Mouse (Mus musculus) lung, postnatal 10 days (tissue): ENCODE measurements around the gene Rnf113a2.

Experiments used
- DNase-seq: peaks from one replicate; pipeline ENCODE4 v3.0.0; 2021

Rnf113a2 gene

DNA sequence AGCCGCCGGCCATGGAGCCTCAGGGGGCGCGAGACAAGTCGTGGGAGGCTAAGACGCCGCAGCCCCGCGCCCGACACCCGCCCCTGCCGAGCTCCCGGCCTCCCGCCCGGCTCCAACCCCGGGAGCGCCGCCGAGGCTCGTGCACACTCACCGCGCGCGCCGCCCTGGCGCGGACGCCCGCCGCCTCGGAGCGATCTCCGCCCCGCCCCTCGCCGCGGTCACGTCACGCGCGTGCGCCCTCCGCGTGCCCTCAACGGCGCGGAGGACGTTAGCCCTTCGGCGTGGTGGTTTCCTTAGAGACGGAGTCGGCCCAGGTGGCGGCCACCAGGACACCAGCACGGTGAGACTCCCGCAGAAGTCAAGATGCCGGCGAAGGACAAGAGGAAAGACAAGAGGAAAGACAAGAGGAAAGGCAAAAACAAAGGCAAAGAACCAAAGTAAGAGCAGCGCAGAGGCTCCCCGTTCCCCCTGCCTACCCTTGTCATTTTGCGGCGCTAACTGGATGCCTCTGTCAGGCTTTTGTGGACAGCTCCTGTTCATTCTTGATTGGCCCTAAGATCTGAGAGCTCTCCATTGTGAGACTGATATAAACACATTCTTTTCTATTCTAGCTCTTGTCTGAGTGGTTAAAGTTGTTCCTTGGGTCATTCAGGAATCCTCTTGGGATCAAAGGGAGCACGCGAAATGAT, 8.0 kb upstream of the Rnf113a2 start, which contains the start of the genes Entpd5 and Bbof1:
TSS of gene Entpd5 (minus strand) at position 211 of the 689 bp plus-strand sequence.
TSS of gene Bbof1 (plus strand) at position 253 of the 689 bp plus-strand sequence.
- DNase-seq, result peak; percentile 93

GRCm38 (mm10) chr12:84417605-84417922, 568 bp downstream of the Rnf113a2 start:
- no peak for DNase-seq

- no peak for DNase-seq
These were observed 7.0 kb downstream of the Rnf113a2 start for GRCm38 (mm10) chr12:84423990-84424389.

DNA sequence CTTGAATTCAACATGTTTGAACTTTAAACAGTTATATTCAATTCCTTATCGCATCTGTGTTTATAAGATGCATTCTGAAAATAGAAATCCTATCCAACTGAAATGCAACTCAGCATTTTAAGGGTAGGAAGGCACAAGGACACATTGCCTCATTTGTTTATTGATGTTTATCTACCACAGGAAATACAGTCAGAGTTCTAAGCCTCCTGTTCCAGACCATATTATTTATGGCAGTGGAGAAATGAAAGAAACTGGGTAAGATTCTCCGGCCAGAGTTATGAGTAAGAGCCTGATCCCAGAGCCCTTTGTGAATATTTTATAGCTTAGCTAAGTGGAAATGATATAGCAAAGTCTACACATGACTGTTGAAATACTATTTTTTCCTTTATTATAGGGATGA, 12.8 kb downstream of the Rnf113a2 start:
- DNase-seq, result no peak

- no peak for DNase-seq
These were observed 21.7 kb downstream of the Rnf113a2 start for GRCm38 (mm10) chr12:84438697-84439096.

DNA sequence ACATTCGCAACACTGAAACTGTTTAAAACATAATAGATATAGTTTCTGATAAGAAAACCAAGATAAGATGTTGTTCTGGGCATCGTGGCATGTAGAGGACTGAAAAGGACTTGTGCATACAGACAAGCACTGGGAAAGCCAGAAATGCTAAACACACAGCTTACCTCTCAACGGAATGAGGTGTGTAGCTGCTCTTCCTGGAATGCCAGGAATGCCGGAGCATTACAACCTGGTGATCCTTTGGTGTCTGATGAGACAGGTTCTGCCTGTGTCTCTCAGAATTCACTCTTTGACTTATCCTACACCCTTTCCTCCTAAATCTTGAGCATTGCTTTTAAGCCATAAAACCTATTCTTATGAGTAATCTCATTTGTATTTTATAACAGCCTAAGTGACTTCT, 25.5 kb downstream of the Rnf113a2 start:
- no peak for DNase-seq

GRCm38 (mm10) chr12:84447386-84447785, 30.4 kb downstream of the Rnf113a2 start:
- DNase-seq, result no peak

DNA sequence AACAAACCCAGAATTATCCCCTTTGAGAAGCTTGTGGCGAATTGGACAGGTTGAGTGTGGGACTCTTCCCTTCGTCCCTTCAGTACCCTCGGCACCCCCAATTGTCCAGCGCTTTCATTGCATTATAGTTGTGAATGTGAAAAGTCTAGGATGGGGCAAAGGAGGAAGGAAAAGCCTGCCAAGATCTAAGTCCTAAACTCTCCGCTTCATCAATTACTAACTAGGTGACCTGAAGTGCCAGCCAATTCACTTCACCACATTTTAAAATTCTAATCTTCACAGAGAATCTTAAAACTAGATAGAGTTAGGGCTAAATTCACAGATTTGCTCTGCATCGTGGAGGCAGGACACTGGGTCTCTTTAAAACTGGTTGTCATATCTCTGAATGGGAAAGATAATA, 31.2 kb downstream of the Rnf113a2 start:
- DNase-seq, result no peak

GRCm38 (mm10) chr12:84449887-84450286, 32.9 kb downstream of the Rnf113a2 start:
- DNase-seq, result peak; percentile 2

DNA sequence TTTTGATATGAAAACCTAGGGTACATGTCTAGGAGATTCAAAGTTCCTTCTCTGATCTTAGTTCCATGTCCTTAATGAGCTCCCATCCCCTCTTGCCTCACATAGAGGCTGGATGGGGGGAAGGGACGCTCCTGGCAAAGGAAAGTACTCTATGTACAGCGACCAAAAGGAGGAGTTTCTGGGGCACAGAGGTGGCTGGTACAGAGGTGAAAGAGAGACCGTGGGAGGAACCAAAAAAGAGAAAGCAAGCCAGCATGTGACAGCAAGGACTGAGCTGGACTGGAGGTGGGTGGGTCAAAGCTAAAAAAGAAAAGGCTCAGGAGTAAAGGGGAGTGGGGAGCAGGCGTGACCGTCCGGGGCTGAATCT, 33.3 kb downstream of the Rnf113a2 start:
- DNase-seq, result peak; percentile 59

DNA sequence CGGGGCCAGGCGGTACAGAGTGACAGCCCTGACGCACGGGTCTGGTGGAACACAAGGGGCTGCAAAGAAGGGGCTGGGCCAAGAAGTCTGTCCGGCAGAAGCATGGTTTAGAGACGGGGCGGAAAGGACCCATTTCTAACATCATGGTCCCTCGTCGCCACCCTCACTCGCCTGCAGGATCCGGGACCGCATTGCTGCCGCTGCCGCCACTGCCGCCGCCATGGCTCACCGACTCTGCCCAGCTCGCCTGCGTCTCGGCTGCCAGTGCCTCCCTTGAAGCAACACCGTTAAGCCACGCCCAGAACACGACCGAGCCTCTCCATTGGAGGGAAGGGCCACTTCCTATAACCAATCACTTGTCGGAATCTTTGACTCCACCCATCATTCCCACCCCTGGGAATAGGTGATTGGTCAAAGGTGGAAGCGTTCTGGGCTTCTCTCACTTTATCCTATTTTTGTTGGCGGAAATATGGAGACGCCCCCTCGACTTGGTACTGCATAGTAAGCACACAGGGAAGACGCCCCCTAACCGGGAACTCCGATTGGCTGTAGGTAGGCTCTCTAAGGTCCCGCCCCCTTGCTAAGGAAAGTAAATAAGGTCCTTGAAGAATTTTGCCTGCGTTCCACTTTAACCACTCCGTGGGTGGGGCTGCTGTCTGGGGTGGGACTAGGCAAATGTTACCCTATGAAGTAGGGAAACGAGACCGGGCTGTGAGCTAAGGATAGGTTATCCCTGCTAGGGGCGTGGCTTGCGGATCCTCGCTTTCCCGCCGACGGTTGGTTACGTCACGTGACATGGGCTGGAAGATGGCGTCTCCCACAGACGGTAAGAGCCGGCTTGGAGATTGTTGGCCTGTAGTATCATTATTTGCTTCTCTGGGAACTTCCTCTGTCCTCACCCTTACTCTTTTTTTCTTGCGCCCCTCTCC, 34.0 kb downstream of the Rnf113a2 start, which contains the start of the genes Aldh6a1 and Lin52:
TSS of gene Aldh6a1 (minus strand) at position 287 of the 929 bp plus-strand sequence.
TSS of gene Lin52 (plus strand) at position 705 of the 929 bp plus-strand sequence.
- DNase-seq, result peak; percentile 99

GRCm38 (mm10) chr12:84451801-84452200, 34.8 kb downstream of the Rnf113a2 start:
- peak; percentile 10 for DNase-seq

DNA sequence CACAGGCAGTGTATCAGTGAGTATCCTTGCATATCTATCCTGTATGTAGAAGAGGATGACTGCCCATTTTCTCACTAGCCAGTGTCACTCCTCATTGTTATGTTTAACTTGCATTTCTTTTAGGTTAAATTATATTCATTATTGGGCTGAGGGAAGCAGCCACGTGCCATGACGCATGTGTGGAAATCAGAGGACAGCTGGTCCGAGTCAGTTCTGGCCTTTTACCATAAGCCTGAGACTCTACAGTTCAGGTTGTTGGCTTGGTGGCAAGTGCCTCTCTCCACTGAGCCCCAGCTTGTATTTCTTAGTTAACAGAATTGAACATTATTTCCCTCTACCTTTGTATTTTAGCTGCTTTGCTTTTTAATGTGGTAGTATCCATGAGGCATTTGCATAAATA, 39.9 kb downstream of the Rnf113a2 start:
- DNase-seq, result no peak

DNA sequence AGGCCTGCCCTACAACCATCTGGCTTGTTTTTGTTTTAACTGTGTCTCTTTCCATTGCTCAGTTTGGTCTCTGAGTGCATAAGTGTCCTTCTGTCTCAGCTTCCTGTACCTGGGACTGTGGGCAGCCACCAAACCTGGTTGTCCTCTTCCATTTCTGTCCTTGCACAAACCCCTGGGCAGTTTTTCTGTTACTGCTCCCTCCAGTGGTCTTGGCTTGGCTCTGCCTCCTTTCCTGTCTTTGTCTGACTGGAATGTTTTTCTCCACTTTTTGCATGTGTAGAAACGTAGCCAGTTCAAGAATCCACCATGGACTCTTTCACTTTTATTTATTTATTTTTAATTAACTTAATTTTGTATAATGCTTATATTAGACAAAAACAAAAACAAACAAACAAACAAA, 42.8 kb downstream of the Rnf113a2 start:
- peak; percentile 8 for DNase-seq

GRCm38 (mm10) chr12:84461416-84461815, 44.4 kb downstream of the Rnf113a2 start:
- no peak for DNase-seq

- DNase-seq, result no peak
These were observed 45.9 kb downstream of the Rnf113a2 start for GRCm38 (mm10) chr12:84462856-84463255.
